ENCODE assay signal across 25 mouse cellular contexts in genomic region chr1:191932286-191932985, GRCm38 (mm10). TPM values are rescaled to one million over a fixed set of nuclear protein-coding genes. Genes with fewer than 3 reads are reported as not detected.
DNase-seq lines count a peak whose midpoint lies in the region; ATAC-seq and TF ChIP-seq lines count a peak whose summit lies in the region.
"Had no signal": no experiment of that assay in that cellular context is flagged by ENCODE, and none has a peak within 500 bp of the region (broad histone marks: within the 10 kb centered on the region; RNA-seq: fewer than 3 reads in every experiment).

No protein-coding gene starts in this region.

- WGBS in kidney, embryonic 15.5 days = 29% methylated on average over 8 of the region's 8 CpGs
- 66% methylated on average over 8 of the region's 8 CpGs for WGBS in neural tube, embryonic 11.5 days
- WGBS in neural tube, embryonic 15.5 days = 72% methylated on average over 8 of the region's 8 CpGs

- no peak overlapping the region for H3K4me2 ChIP-seq in kidney, embryonic 15.5 days
- H3K4me2 ChIP-seq in neural tube, embryonic 11.5 days (ENCODE audit: low read depth) = no peak overlapping the region
- H3K4me2 ChIP-seq in neural tube, embryonic 15.5 days = no peak overlapping the region
- H3K4me2 ChIP-seq: embryonic facial prominence, embryonic 15.5 days; heart, embryonic 12.5 days; hindbrain, embryonic 12.5 days had no signal

- no peaks in the 10 kb centered on the region for H3K9me3 ChIP-seq in kidney, embryonic 15.5 days (replicated peaks)
- no peaks in the 10 kb centered on the region for H3K9me3 ChIP-seq in neural tube, embryonic 11.5 days (ENCODE audit: control insufficient read depth, low read length)
- H3K9me3 ChIP-seq in neural tube, embryonic 15.5 days (replicated peaks) = no peaks in the 10 kb centered on the region
- H3K9me3 ChIP-seq: embryonic facial prominence, embryonic 15.5 days; forebrain, embryonic 10.5 days; heart, embryonic 12.5 days; hindbrain, embryonic 12.5 days had no signal

- no peaks in the 10 kb centered on the region for H3K36me3 ChIP-seq in kidney, embryonic 15.5 days
- no peaks in the 10 kb centered on the region for H3K36me3 ChIP-seq in neural tube, embryonic 11.5 days (ENCODE audit: control insufficient read depth, insufficient read depth, low read length)
- H3K36me3 ChIP-seq in neural tube, embryonic 15.5 days = no peaks in the 10 kb centered on the region
- H3K36me3 ChIP-seq: embryonic facial prominence, embryonic 15.5 days; forebrain, embryonic 10.5 days; heart, embryonic 12.5 days; hindbrain, embryonic 12.5 days had no signal

- H3K27ac ChIP-seq in gastrocnemius, adult 2 months = no peak overlapping the region
- H3K27ac ChIP-seq in kidney, embryonic 15.5 days = 0 out of 2 replicates have a peak overlapping the region, but pooled peaks have one; percentile 11
- no peak overlapping the region for H3K27ac ChIP-seq in neural tube, embryonic 11.5 days (ENCODE audit: low read depth, low read length)
- H3K27ac ChIP-seq in neural tube, embryonic 15.5 days (replicated peaks) = no peak overlapping the region
- H3K27ac ChIP-seq: embryonic facial prominence, embryonic 15.5 days; forebrain, embryonic 10.5 days; heart, adult 2 months; hindbrain, embryonic 12.5 days had no signal

- DNase-seq in gastrocnemius, adult 2 months = peak; percentile 11
- DNase-seq in gastrocnemius, adult 18-20 months (ENCODE audit: low spot score) = no peak
- no peak for DNase-seq in kidney, adult 11 months
- DNase-seq in neural tube, embryonic 11.5 days (ENCODE audit: low spot score) = peak; percentile 9
- DNase-seq in ovary, postnatal 14 days (ENCODE audit: low spot score) = no peak
- DNase-seq: adrenal gland, adult 8-10 months; adrenal gland, postnatal 36 days; B cell, adult 2 months; cerebellum, adult 2 months; cerebellum, postnatal 10 days; gastrocnemius, postnatal 10 days; heart, postnatal 4 days had no signal

- intact Hi-C loops in gastrocnemius, adult 2 months (cut with DNase I) = no loop called here

- H3K4me3 ChIP-seq in gastrocnemius, adult 2 months = no peak overlapping the region
- no peak overlapping the region for H3K4me3 ChIP-seq in kidney, embryonic 15.5 days (replicated peaks)
- no peak overlapping the region for H3K4me3 ChIP-seq in neural tube, embryonic 11.5 days (ENCODE audit: low read depth, low read length)
- H3K4me3 ChIP-seq in neural tube, embryonic 15.5 days (replicated peaks) = no peak overlapping the region
- H3K4me3 ChIP-seq: embryonic facial prominence, embryonic 15.5 days; erythroblast, embryonic 14.5 days; forebrain, embryonic 10.5 days; heart, adult 2 months; heart, embryonic 12.5 days; hindbrain, embryonic 12.5 days had no signal

- H3K4me1 ChIP-seq in kidney, embryonic 15.5 days = peaks cover 35% of the 10 kb centered on the region
- H3K4me1 ChIP-seq in neural tube, embryonic 11.5 days (ENCODE audit: control insufficient read depth, insufficient read depth, low read length) = no peaks in the 10 kb centered on the region; the same call in 1 of the 2 replicates
- no peaks in the 10 kb centered on the region for H3K4me1 ChIP-seq in neural tube, embryonic 15.5 days
- H3K4me1 ChIP-seq: hindbrain, embryonic 12.5 days had no signal

- TF ChIP-seq CTCF in gastrocnemius, adult 2 months (IDR thresholded peaks at IDR 0.05) = no peak

- no peak overlapping the region for H3K9ac ChIP-seq in kidney, embryonic 15.5 days
- H3K9ac ChIP-seq in neural tube, embryonic 11.5 days (ENCODE audit: low read length) = no peak overlapping the region
- no peak overlapping the region for H3K9ac ChIP-seq in neural tube, embryonic 15.5 days (replicated peaks)
- H3K9ac ChIP-seq: embryonic facial prominence, embryonic 15.5 days; heart, embryonic 12.5 days; hindbrain, embryonic 12.5 days had no signal

- H3K27me3 ChIP-seq in kidney, embryonic 15.5 days = no peaks in the 10 kb centered on the region
- H3K27me3 ChIP-seq in neural tube, embryonic 11.5 days (ENCODE audit: control insufficient read depth, insufficient read depth, low read length) = no peaks in the 10 kb centered on the region
- H3K27me3 ChIP-seq in neural tube, embryonic 15.5 days (replicated peaks) = peaks cover 4% of the 10 kb centered on the region; the same call in 1 of the 2 replicates
- H3K27me3 ChIP-seq: embryonic facial prominence, embryonic 15.5 days; Patski had no signal

- ATAC-seq in kidney, embryonic 15.5 days (replicated peaks; ENCODE audit: low FRiP score) = no peak
- no peak for ATAC-seq in neural tube, embryonic 11.5 days (ENCODE audit: insufficient read depth, low FRiP score, low TSS enrichment)
- no peak for ATAC-seq in neural tube, embryonic 15.5 days (ENCODE audit: low FRiP score)
- ATAC-seq: CD4-positive, CD25-positive, alpha-beta regulatory T cell, adult 4 months; forebrain, embryonic 14.5 days; hindbrain, embryonic 16.5 days; Patski had no signal

RNA-seq across cellular contexts. Expression of gene Slc30a1, which starts 25.9 kb away (rescaled TPM):
- total RNA-seq in gastrocnemius, adult 2 months (2021) = 1 to 10 TPM; 5.8 to 6.4 TPM
- total RNA-seq in gastrocnemius, adult 18-20 months (2021) = 1 to 10 TPM; 5.6 to 8.2 TPM
- 2.6 and 3.5 TPM in 2 replicates for polyA plus RNA-seq in kidney, embryonic 15.5 days (2015; fragmentation: Nextera tagmentation; extraction: Ambion mirVana)
- 2.1 and 3.3 TPM in 2 replicates for polyA plus RNA-seq in neural tube, embryonic 11.5 days (2014; fragmentation: Nextera tagmentation; extraction: Ambion mirVana)
- 3.6 and 4.1 TPM in 2 replicates for polyA plus RNA-seq in neural tube, embryonic 15.5 days (2015; fragmentation: Nextera tagmentation; extraction: Ambion mirVana)

RNA-seq across cellular contexts. Expression of gene Rd3, which starts 44.7 kb away (rescaled TPM):
- total RNA-seq in gastrocnemius, adult 2 months (2021) = under 1 TPM in 1 of 2 experiments, not detected in 1; 0.08 TPM
- not detected for total RNA-seq in gastrocnemius, adult 18-20 months (2021)
- polyA plus RNA-seq in kidney, embryonic 15.5 days (2015; fragmentation: Nextera tagmentation; extraction: Ambion mirVana) = 0.36 and 0.45 TPM in 2 replicates
- 0.85 and 1.3 TPM in 2 replicates for polyA plus RNA-seq in neural tube, embryonic 11.5 days (2014; fragmentation: Nextera tagmentation; extraction: Ambion mirVana)
- 1.9 and 2.1 TPM in 2 replicates for polyA plus RNA-seq in neural tube, embryonic 15.5 days (2015; fragmentation: Nextera tagmentation; extraction: Ambion mirVana)
- total RNA-seq: gastrocnemius, postnatal 4 days had no signal
- polyA plus RNA-seq: erythroblast, embryonic 14.5 days had no signal

Comparison
In these comparisons a context has a peak if more than half of its experiments do, and no peak if none do; other contexts are left out.
1. DNase-seq: peak in gastrocnemius, adult 2 months (single experiment) and neural tube, embryonic 11.5 days (single experiment); none in gastrocnemius, adult 18-20 months (single experiment), kidney, adult 11 months (single experiment) and ovary, postnatal 14 days (single experiment).